Mouse (Mus musculus): ENCODE measurements around the gene Mafb. TPM values are rescaled to one million over a fixed set of nuclear protein-coding genes. Genes with fewer than 3 reads are reported as not detected.

Gene Mafb
- total and polyA plus RNA-seq, 2 experiments, result 6.3 to 22.3 TPM

GRCm38 (mm10) chr2:160378271-160378670 is 11.4 kb upstream of the Mafb start:
- Histone ChIP-seq H3K27ac (replicated peaks; ENCODE audit: insufficient read depth, low read depth, low read length) (no peak overlapping the region), H3K9ac (ENCODE audit: low read depth, low read length) (no peak overlapping the region), H3K79me2 (ENCODE audit: control insufficient read depth, insufficient read depth, low read length) (no peaks in the 10 kb centered on the region), H3K27me3 (ENCODE audit: control insufficient read depth, insufficient read depth, low read length) (no peaks in the 10 kb centered on the region), H3K4me3 (ENCODE audit: insufficient read depth, low read depth, low read length) (no peak overlapping the region), H3K4me1 (ENCODE audit: control insufficient read depth, insufficient read depth, low read length) (no peaks in the 10 kb centered on the region), H3K36me3 (ENCODE audit: control insufficient read depth, insufficient read depth, low read length) (no peaks in the 10 kb centered on the region)
- 48% methylated on average over 4 of the region's 4 CpGs for WGBS
- no peak for TF ChIP-seq POLR2A (IDR thresholded peaks at IDR 0.05; ENCODE audit: extremely low read depth, insufficient read depth, low read length)
- peak; percentile 85 for TF ChIP-seq CTCF (IDR thresholded peaks at IDR 0.05; ENCODE audit: low read depth, low read length)
- no peak for DNase-seq (ENCODE audit: extremely low read depth, low read depth, low spot score)

- H3K4me1 ChIP-seq (ENCODE audit: control insufficient read depth, insufficient read depth, low read length), result no peaks in the 10 kb centered on the region
- no peaks in the 10 kb centered on the region for H3K27me3 ChIP-seq (ENCODE audit: control insufficient read depth, insufficient read depth, low read length)
- TF ChIP-seq CTCF (IDR thresholded peaks at IDR 0.05; ENCODE audit: low read depth, low read length), result no peak
- TF ChIP-seq POLR2A (IDR thresholded peaks at IDR 0.05; ENCODE audit: extremely low read depth, insufficient read depth, low read length), result no peak
- no peak overlapping the region for H3K9ac ChIP-seq (ENCODE audit: low read depth, low read length)
- 45% methylated on average over 5 of the region's 5 CpGs for WGBS
- no peak overlapping the region for H3K4me3 ChIP-seq (ENCODE audit: insufficient read depth, low read depth, low read length)
- no peaks in the 10 kb centered on the region for H3K79me2 ChIP-seq (ENCODE audit: control insufficient read depth, insufficient read depth, low read length)
- H3K27ac ChIP-seq (replicated peaks; ENCODE audit: insufficient read depth, low read depth, low read length), result no peak overlapping the region
- no peak for DNase-seq (ENCODE audit: extremely low read depth, low read depth, low spot score)
- no peaks in the 10 kb centered on the region for H3K36me3 ChIP-seq (ENCODE audit: control insufficient read depth, insufficient read depth, low read length)
Observed at GRCm38 (mm10) chr2:160376236-160376635, 9.4 kb upstream of the Mafb start.

DNA sequence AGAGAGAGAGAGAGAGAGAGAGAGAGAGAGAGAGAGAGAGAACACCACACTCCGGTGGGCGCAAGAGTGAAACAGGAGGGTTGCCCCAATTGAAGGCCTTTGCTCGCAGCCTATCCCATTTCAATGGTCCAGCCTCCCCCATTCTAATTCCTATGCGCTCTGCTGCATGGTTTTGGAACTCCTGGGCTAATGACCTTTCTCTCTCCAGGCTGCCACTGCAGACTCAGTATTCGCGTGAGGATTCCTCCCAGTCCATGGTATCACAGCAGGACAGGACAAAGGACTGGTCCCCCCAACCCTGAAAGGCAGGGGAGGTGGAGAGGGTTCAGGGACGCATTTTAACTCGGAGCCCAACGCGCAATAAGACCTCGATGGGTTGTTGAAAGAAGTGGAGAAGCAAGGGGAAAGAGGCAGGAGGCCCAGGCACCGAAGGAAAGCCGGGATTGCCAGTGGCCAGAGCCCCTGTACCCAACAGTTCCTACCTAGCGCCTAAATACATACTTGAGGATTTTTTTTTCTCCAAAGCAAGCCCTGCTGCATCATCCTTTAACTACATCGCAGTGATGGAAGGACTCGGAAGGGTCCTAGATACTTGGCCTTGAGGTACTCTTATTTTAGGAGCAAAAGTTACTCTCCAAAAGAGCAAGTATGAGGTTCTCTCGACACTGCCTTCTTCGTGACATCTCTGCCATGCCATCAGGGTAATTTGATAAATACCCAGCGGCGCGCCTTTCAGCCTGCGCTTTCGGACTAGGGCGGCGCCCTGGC is 3.0 kb upstream of the Mafb start:
- Histone ChIP-seq H3K4me3 (ENCODE audit: insufficient read depth, low read depth, low read length) (no peak overlapping the region), H3K79me2 (ENCODE audit: control insufficient read depth, insufficient read depth, low read length) (peaks cover 9% of the 10 kb centered on the region), H3K36me3 (ENCODE audit: control insufficient read depth, insufficient read depth, low read length) (no peaks in the 10 kb centered on the region), H3K9ac (ENCODE audit: low read depth, low read length) (no peak overlapping the region), H3K27ac (replicated peaks; ENCODE audit: insufficient read depth, low read depth, low read length) (no peak overlapping the region), H3K4me1 (ENCODE audit: control insufficient read depth, insufficient read depth, low read length) (no peaks in the 10 kb centered on the region; the same call in 1 of the 2 replicates), H3K27me3 (ENCODE audit: control insufficient read depth, insufficient read depth, low read length) (peaks cover 6% of the 10 kb centered on the region; the same call in 1 of the 2 replicates)
- WGBS, result 10% methylated on average over 25 of the region's 25 CpGs
- no peak for DNase-seq (ENCODE audit: extremely low read depth, low read depth, low spot score)
- TF ChIP-seq POLR2A (IDR thresholded peaks at IDR 0.05; ENCODE audit: extremely low read depth, insufficient read depth, low read length) (no peak), CTCF (IDR thresholded peaks at IDR 0.05; ENCODE audit: low read depth, low read length) (no peak)

GRCm38 (mm10) chr2:160368422-160369357 is 1.8 kb upstream of the Mafb start:
- TF ChIP-seq POLR2A (IDR thresholded peaks at IDR 0.05; ENCODE audit: extremely low read depth, insufficient read depth, low read length) (no peak), CTCF (IDR thresholded peaks at IDR 0.05; ENCODE audit: low read depth, low read length) (no peak)
- peaks cover 9% of the 10 kb centered on the region for H3K79me2 ChIP-seq (ENCODE audit: control insufficient read depth, insufficient read depth, low read length)
- no peak overlapping the region for H3K9ac ChIP-seq (ENCODE audit: low read depth, low read length)
- peaks cover 6% of the 10 kb centered on the region; the same call in 1 of the 2 replicates for H3K27me3 ChIP-seq (ENCODE audit: control insufficient read depth, insufficient read depth, low read length)
- 4% methylated on average over 52 of the region's 52 CpGs for WGBS
- no peak overlapping the region; the same call in 1 of the 2 replicates for H3K4me3 ChIP-seq (ENCODE audit: insufficient read depth, low read depth, low read length)
- no peaks in the 10 kb centered on the region; the same call in 1 of the 2 replicates for H3K4me1 ChIP-seq (ENCODE audit: control insufficient read depth, insufficient read depth, low read length)
- no peak overlapping the region for H3K27ac ChIP-seq (replicated peaks; ENCODE audit: insufficient read depth, low read depth, low read length)
- DNase-seq (ENCODE audit: extremely low read depth, low read depth, low spot score), result no peak
- peaks cover 4% of the 10 kb centered on the region; the same call in 1 of the 2 replicates for H3K36me3 ChIP-seq (ENCODE audit: control insufficient read depth, insufficient read depth, low read length)

DNA sequence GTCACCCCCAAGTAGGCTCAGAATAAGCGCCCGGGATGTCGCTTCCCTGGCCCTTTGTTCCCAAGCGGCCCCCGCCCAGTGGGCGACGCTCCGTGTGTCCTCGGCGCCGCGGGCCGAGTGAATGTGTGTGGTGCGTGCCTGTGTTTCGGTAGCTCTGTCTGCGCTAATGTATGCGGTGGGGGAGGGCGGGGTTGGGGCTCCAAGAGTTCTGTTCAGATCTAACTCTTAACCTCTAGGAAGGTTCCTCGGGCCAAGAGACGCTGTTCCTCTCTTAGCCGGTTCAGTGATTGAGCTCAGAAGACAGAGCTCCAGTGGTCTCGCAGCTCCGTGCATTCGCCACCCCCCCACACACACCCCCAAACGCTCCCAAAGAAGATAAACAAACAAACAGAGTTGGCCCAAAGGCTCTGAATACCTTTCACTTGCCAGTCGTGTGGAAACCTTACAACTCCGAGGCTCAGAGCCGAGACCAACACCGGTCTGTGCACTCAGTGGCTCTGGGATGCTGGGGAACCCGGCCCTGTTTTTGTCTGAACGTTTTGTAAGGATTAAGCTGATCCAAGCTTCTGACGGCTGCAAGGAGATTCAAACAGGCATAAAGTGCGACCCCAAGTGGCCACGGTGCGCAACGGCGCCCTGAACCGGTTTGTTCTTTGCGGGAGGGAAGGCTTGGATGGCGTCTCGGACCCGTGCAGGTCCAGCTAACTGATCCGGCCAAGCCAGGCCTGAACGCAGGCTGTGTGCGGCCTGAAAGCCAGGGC is 763 bp upstream of the Mafb start:
- H3K4me1 ChIP-seq (ENCODE audit: control insufficient read depth, insufficient read depth, low read length), result no peaks in the 10 kb centered on the region; the same call in 1 of the 2 replicates
- H3K27ac ChIP-seq (replicated peaks; ENCODE audit: insufficient read depth, low read depth, low read length), result peak overlapping the region; percentile 82
- TF ChIP-seq CTCF (IDR thresholded peaks at IDR 0.05; ENCODE audit: low read depth, low read length), result peak; percentile 98
- 0 out of 2 replicates have a peak, but pooled peaks have one; percentile 29 for TF ChIP-seq POLR2A (IDR thresholded peaks at IDR 0.05; ENCODE audit: extremely low read depth, insufficient read depth, low read length)
- under 1% methylated on average over 45 of the region's 45 CpGs for WGBS
- H3K4me3 ChIP-seq (ENCODE audit: insufficient read depth, low read depth, low read length), result peak overlapping the region; percentile 69
- DNase-seq (ENCODE audit: extremely low read depth, low read depth, low spot score), result peak; percentile 83
- H3K27me3 ChIP-seq (ENCODE audit: control insufficient read depth, insufficient read depth, low read length), result peaks cover 6% of the 10 kb centered on the region; the same call in 1 of the 2 replicates
- peak overlapping the region; percentile 83 for H3K9ac ChIP-seq (ENCODE audit: low read depth, low read length)
- peaks cover 12% of the 10 kb centered on the region; the same call in 1 of the 2 replicates for H3K36me3 ChIP-seq (ENCODE audit: control insufficient read depth, insufficient read depth, low read length)
- peaks cover 9% of the 10 kb centered on the region for H3K79me2 ChIP-seq (ENCODE audit: control insufficient read depth, insufficient read depth, low read length)
